Mouse (Mus musculus): ENCODE data around the gene A430078G23Rik. TPM values are rescaled to one million over a fixed set of nuclear protein-coding genes. Genes with fewer than 3 reads are reported as not detected.
"Not testable (repeated sequence)": the region's sequence is repeated elsewhere in the genome, so short reads cannot be mapped to it uniquely, and the experiment has no call there.

The A430078G23Rik gene
- polyA plus RNA-seq, 1 experiment from 2014 or later: 0.40 TPM

DNA sequence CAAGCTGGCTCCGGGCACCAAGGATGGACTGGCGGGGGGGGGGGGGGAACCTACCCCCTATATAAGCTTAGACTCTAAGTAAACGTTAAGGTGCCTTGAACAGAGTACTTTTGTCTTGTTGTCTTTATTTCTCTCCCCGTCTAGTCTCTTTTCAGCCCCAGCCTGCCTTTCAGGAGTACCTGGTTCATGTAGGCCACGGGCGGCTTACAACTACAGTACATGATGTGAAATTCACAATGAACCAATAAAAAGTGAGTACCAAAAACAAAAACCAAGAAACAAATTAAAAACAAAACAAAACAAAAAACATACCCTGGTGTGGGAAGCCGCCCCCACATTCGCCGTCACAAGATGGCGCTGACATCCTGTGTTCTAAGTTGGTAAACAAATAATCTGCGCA, 15.2 kb upstream of the A430078G23Rik start:
- no peaks in the 10 kb centered on the region for H3K27me3 ChIP-seq (replicated peaks; ENCODE audit: control insufficient read depth, insufficient read depth, low read length)
- H3K36me3 ChIP-seq (ENCODE audit: control insufficient read depth, insufficient read depth, low read length): no peaks in the 10 kb centered on the region
- H3K9me3 ChIP-seq (ENCODE audit: control insufficient read depth, low read length): no peaks in the 10 kb centered on the region
- H3K4me2 ChIP-seq: no peak overlapping the region
- no peaks in the 10 kb centered on the region for H3K4me1 ChIP-seq (replicated peaks; ENCODE audit: control insufficient read depth, insufficient read depth, low read length)
- 86% methylated on average over 11 of the region's 11 CpGs for WGBS
- no peak overlapping the region for H3K9ac ChIP-seq (ENCODE audit: low read depth, low read length)
- ATAC-seq (replicated peaks; ENCODE audit: low FRiP score) (no peak), DNase-seq (ENCODE audit: low spot score) (no peak)
- no peak overlapping the region for H3K4me3 ChIP-seq (ENCODE audit: low read depth, low read length)
- H3K27ac ChIP-seq (ENCODE audit: low read depth, low read length): no peak overlapping the region

DNA sequence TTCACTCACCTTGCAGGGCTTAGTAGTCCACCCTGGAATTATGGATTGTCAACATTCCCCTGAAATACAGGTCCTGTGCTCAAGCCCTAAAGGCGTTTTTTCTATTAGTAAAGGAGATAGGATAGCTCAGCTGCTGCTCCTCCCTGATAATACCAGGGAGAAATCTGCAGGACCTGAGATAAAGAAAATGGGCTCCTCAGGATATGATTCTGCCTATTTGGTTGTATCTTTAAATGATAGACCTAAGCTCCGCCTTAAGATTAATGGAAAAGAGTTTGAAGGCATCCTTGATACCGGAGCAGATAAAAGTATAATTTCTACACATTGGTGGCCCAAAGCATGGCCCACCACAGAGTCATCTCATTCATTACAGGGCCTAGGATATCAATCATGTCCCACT, 12.5 kb upstream of the A430078G23Rik start:
- 96% methylated on average over 1 of the region's 3 CpGs for WGBS
- H3K4me2 ChIP-seq; H3K27ac ChIP-seq (ENCODE audit: low read depth, low read length); H3K27me3 ChIP-seq (replicated peaks; ENCODE audit: control insufficient read depth, insufficient read depth, low read length); ATAC-seq (replicated peaks; ENCODE audit: low FRiP score); H3K9ac ChIP-seq (ENCODE audit: low read depth, low read length); H3K4me1 ChIP-seq (replicated peaks; ENCODE audit: control insufficient read depth, insufficient read depth, low read length); DNase-seq (ENCODE audit: low spot score); H3K9me3 ChIP-seq (ENCODE audit: control insufficient read depth, low read length); H3K4me3 ChIP-seq (ENCODE audit: low read depth, low read length); H3K36me3 ChIP-seq (ENCODE audit: control insufficient read depth, insufficient read depth, low read length): not testable (repeated sequence)

DNA sequence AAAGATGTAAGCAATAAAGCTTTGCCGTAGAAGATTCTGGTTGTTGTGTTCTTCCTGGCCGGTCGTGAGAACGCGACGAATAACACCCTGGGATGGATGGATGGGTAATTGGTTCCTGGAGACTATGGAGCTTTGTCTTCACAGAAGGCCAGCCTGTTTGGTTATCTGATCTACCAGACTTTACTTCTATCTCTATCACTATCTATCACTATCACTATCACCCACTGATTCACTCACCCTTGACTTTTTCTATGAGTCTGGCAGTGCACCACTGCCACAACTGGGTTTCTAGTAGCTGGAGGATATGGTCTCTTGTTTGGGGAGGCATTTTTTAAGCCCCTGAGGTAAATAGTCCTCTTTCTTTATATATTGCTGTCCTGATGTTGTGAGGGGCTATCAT, 7.9 kb upstream of the A430078G23Rik start:
- H3K27ac ChIP-seq (ENCODE audit: low read depth, low read length): no peak overlapping the region
- no peaks in the 10 kb centered on the region for H3K27me3 ChIP-seq (replicated peaks; ENCODE audit: control insufficient read depth, insufficient read depth, low read length)
- no peak overlapping the region for H3K9ac ChIP-seq (ENCODE audit: low read depth, low read length)
- no peak overlapping the region for H3K4me2 ChIP-seq
- no peaks in the 10 kb centered on the region for H3K4me1 ChIP-seq (replicated peaks; ENCODE audit: control insufficient read depth, insufficient read depth, low read length)
- H3K9me3 ChIP-seq (ENCODE audit: control insufficient read depth, low read length): 0 out of 2 replicates have a peak, but pooled peaks cover 2% of the 10 kb centered on the region
- ATAC-seq (replicated peaks; ENCODE audit: low FRiP score): no peak
- DNase-seq (ENCODE audit: low spot score): no peak
- WGBS: 89% methylated on average over 6 of the region's 6 CpGs
- H3K4me3 ChIP-seq (ENCODE audit: low read depth, low read length): no peak overlapping the region
- no peaks in the 10 kb centered on the region for H3K36me3 ChIP-seq (ENCODE audit: control insufficient read depth, insufficient read depth, low read length)

DNA sequence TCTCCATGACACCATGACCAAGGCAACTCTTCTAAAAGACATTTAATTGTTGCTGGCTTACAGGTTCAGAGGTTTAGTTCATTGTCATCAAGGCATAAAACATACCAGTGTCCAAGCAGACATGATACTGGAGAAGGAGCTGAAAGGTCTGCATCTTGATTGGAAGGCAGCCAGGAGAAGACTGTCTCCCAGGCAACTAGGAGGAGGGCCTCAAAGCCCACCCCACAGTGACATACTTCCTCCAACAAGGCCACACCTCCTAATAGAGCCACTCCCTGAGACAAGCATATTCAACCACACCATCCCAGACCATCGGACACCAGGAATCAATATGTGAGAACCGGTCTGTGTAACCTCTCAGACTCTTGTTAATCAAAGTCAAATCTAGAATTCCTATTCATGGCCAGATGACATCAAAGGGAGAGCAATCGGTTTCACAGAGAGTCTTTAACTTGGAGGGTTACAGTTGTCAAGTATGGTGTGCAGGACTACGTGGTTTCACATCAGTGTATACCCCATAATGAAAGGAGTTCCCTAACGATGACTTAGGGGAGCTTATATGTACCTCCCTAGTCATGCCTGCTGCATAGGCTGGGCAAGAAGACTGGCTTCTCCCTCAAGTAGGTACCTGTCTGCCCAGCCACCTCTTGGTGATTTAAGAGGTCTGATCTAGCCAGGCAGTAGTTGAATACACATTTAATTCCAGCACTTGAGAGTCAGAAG, 6.4 kb upstream of the A430078G23Rik start:
- no peaks in the 10 kb centered on the region for H3K27me3 ChIP-seq (replicated peaks; ENCODE audit: control insufficient read depth, insufficient read depth, low read length)
- WGBS: 79% methylated on average over 5 of the region's 5 CpGs
- H3K9ac ChIP-seq (ENCODE audit: low read depth, low read length): no peak overlapping the region
- no peaks in the 10 kb centered on the region for H3K4me1 ChIP-seq (replicated peaks; ENCODE audit: control insufficient read depth, insufficient read depth, low read length)
- H3K4me2 ChIP-seq: no peak overlapping the region
- no peak overlapping the region for H3K4me3 ChIP-seq (ENCODE audit: low read depth, low read length)
- no peaks in the 10 kb centered on the region for H3K36me3 ChIP-seq (ENCODE audit: control insufficient read depth, insufficient read depth, low read length)
- ATAC-seq (replicated peaks; ENCODE audit: low FRiP score): no peak
- no peak overlapping the region for H3K27ac ChIP-seq (ENCODE audit: low read depth, low read length)
- H3K9me3 ChIP-seq (ENCODE audit: control insufficient read depth, low read length): 0 out of 2 replicates have a peak, but pooled peaks cover 2% of the 10 kb centered on the region
- no peak for DNase-seq (ENCODE audit: low spot score)

DNA sequence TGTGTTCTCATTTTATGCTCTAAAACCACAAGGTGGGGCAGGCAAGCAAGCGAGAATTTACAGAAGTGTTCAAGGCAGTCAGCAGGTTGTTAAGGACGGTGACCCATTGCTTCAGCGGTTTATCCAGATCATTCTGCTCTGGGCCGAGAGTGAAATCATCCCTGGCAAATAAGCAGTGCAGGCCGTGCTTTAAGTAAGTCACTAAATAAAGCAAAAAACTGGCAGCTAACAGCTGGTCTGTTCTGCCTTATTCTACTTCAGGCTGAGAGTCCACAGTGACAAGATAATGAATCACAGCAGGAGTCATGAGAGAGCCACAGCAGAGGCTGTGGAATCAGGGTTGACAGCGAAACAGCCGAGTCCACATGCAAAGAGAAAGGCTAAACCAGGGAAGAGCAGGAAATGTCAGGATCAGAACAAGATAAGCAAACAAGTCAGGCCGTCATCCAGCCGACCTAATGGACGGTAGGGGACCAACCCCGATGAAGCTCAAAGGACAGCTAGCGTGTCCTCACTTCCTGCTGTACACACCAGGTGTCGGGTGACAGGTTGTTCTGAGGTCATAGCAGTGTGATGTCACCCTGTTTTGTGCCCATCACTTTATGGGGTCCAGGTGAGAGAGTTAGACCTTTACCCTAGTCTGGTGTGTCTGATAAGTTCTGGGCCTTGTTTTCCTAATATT, 4.9 kb upstream of the A430078G23Rik start:
- DNase-seq (ENCODE audit: low spot score): no peak
- WGBS: 42% methylated on average over 13 of the region's 13 CpGs

DNA sequence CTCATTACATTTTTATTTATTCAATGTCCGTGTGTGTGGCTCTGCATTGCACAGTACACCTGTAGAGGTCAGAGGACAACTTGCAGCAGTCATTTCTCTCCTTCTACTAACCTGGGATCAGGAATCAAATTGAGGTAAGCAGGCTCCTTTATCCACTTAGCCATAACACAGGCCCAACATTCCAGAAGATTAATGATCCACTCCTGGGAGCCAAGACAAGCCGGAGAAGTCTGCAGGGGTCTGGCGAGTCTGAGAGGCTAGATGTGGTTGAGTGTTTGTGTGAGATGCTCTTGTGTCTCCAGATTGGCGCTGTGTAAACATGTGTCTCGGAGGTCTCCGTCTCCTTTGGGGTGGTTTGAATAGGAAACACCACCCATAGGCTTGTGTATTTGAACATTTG, 2.5 kb upstream of the A430078G23Rik start:
- 68% methylated on average over 6 of the region's 6 CpGs for WGBS
- no peak for DNase-seq (ENCODE audit: low spot score)
- H3K9ac ChIP-seq (ENCODE audit: low read depth, low read length): no peak overlapping the region
- H3K4me2 ChIP-seq: no peak overlapping the region
- H3K4me3 ChIP-seq (ENCODE audit: low read depth, low read length): no peak overlapping the region
- no peaks in the 10 kb centered on the region for H3K36me3 ChIP-seq (ENCODE audit: control insufficient read depth, insufficient read depth, low read length)
- no peak overlapping the region for H3K27ac ChIP-seq (ENCODE audit: low read depth, low read length)
- no peak for ATAC-seq (replicated peaks; ENCODE audit: low FRiP score)
- no peaks in the 10 kb centered on the region for H3K27me3 ChIP-seq (replicated peaks; ENCODE audit: control insufficient read depth, insufficient read depth, low read length)
- 0 out of 2 replicates have a peak, but pooled peaks cover 2% of the 10 kb centered on the region for H3K9me3 ChIP-seq (ENCODE audit: control insufficient read depth, low read length)
- no peaks in the 10 kb centered on the region; the same call in 1 of the 2 replicates for H3K4me1 ChIP-seq (replicated peaks; ENCODE audit: control insufficient read depth, insufficient read depth, low read length)

More for the DNA sequence above, 4.9 kb upstream of the A430078G23Rik start:
- peak; percentile 53 for ATAC-seq (replicated peaks; ENCODE audit: low FRiP score)
- 0 out of 2 replicates have a peak, but pooled peaks cover 2% of the 10 kb centered on the region for H3K9me3 ChIP-seq (ENCODE audit: control insufficient read depth, low read length)
- H3K27ac ChIP-seq (ENCODE audit: low read depth, low read length): no peak overlapping the region
- no peaks in the 10 kb centered on the region for H3K4me1 ChIP-seq (replicated peaks; ENCODE audit: control insufficient read depth, insufficient read depth, low read length)
- no peak overlapping the region for H3K4me3 ChIP-seq (ENCODE audit: low read depth, low read length)
- H3K4me2 ChIP-seq: no peak overlapping the region
- H3K9ac ChIP-seq (ENCODE audit: low read depth, low read length): no peak overlapping the region
- H3K36me3 ChIP-seq (ENCODE audit: control insufficient read depth, insufficient read depth, low read length): no peaks in the 10 kb centered on the region
- no peaks in the 10 kb centered on the region for H3K27me3 ChIP-seq (replicated peaks; ENCODE audit: control insufficient read depth, insufficient read depth, low read length)

DNA sequence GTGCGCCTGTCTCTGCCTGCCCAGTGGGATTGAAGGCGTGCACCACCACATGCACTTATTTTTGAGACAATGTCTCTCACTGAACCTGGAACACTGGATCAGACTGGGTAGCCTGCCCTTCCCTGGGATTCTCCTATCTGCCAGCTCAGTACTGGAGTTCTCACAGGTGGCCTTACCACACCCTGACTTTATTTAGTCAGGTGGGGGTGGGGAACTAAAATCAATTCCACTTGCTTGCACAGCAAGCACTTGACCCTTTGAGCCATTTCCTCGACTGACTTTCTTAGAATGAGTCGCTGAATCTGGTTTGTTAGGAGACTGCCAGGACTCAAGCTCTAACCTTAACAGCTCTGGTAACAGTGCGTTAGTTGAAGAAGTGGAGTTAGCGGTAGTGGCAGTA, 500 bp upstream of the A430078G23Rik start:
- no peaks in the 10 kb centered on the region; the same call in 1 of the 2 replicates for H3K4me1 ChIP-seq (replicated peaks; ENCODE audit: control insufficient read depth, insufficient read depth, low read length)
- no peaks in the 10 kb centered on the region for H3K27me3 ChIP-seq (replicated peaks; ENCODE audit: control insufficient read depth, insufficient read depth, low read length)
- no peaks in the 10 kb centered on the region for H3K36me3 ChIP-seq (ENCODE audit: control insufficient read depth, insufficient read depth, low read length)
- no peak overlapping the region for H3K4me3 ChIP-seq (ENCODE audit: low read depth, low read length)
- H3K27ac ChIP-seq (ENCODE audit: low read depth, low read length): no peak overlapping the region
- WGBS: 63% methylated on average over 6 of the region's 6 CpGs
- H3K9ac ChIP-seq (ENCODE audit: low read depth, low read length): no peak overlapping the region
- no peak overlapping the region for H3K4me2 ChIP-seq
- H3K9me3 ChIP-seq (ENCODE audit: control insufficient read depth, low read length): no peaks in the 10 kb centered on the region
- DNase-seq (ENCODE audit: low spot score): no peak
- no peak for ATAC-seq (replicated peaks; ENCODE audit: low FRiP score)

DNA sequence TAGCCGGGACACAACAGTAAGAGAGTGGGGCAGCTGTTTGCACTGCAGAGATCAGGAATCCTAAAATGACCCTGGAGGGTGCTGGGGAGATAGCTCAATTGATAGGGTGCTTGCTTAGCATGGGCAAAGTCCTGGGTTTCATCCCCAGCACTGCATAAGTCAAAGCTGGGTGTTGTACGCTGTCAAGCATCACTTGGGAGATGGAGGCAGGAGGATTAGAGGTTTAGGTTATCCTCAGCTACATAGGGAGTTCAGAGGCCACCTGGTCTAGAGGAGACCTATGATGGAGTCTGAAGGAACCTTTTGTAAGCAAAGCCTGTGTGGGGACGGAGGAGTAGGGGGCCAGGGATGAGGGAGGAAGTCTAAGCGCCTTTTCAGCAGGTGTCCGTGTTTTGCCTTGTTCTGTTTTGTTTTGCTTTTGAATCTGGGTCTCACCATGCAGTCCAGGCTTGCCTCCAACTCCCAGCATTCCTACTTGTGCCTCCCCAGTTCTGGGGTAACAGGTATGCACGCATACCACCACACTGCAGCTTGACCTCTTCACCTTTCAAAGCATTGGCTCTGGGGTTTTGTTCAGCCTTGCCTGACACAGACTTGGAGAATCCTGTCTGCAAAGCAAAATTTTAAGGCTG, 712 bp downstream of the A430078G23Rik start:
- no peaks in the 10 kb centered on the region; the same call in 1 of the 2 replicates for H3K4me1 ChIP-seq (replicated peaks; ENCODE audit: control insufficient read depth, insufficient read depth, low read length)
- no peak overlapping the region for H3K9ac ChIP-seq (ENCODE audit: low read depth, low read length)
- H3K4me2 ChIP-seq: 0 out of 2 replicates have a peak overlapping the region, but pooled peaks have one; percentile 4
- no peaks in the 10 kb centered on the region for H3K9me3 ChIP-seq (ENCODE audit: control insufficient read depth, low read length)
- ATAC-seq (replicated peaks; ENCODE audit: low FRiP score) (no peak), DNase-seq (ENCODE audit: low spot score) (no peak)
- H3K4me3 ChIP-seq (ENCODE audit: low read depth, low read length): no peak overlapping the region
- no peaks in the 10 kb centered on the region for H3K36me3 ChIP-seq (ENCODE audit: control insufficient read depth, insufficient read depth, low read length)
- H3K27me3 ChIP-seq (replicated peaks; ENCODE audit: control insufficient read depth, insufficient read depth, low read length): no peaks in the 10 kb centered on the region
- 52% methylated on average over 6 of the region's 6 CpGs for WGBS
- no peak overlapping the region for H3K27ac ChIP-seq (ENCODE audit: low read depth, low read length)
